Mouse (Mus musculus): ENCODE measurements around the gene Wrap53. TPM values are rescaled to one million over a fixed set of nuclear protein-coding genes. Genes with fewer than 3 reads are reported as not detected.
A peak's percentile ranks its signal among the peaks of the same experiment; 100 is the strongest.
"Not testable (repeated sequence)": the region's sequence is repeated elsewhere in the genome, so short reads cannot be mapped to it uniquely, and the experiment has no call there.

The Wrap53 gene
- polyA plus RNA-seq (2015; fragmentation: Nextera tagmentation; extraction: Ambion mirVana): 27.3 and 28.6 TPM in 2 replicates

GRCm38 (mm10) chr11:69580091-69580514 lies at the start of gene Wrap53, which contains the start of gene Trp53:
Wrap53 (minus strand) TSS chr11:69580255.
Trp53 (plus strand) TSS chr11:69580359.
- Histone ChIP-seq H3K27me3 (replicated peaks; ENCODE audit: control insufficient read depth, insufficient read depth, low read length) (no peaks in the 10 kb centered on the region), H3K27ac (ENCODE audit: low read length) (peak within 1 kb of the TSS; percentile 94), H3K9ac (replicated peaks; ENCODE audit: low read depth, low read length) (peak within 1 kb of the TSS; percentile 81), H3K9me3 (ENCODE audit: control insufficient read depth, low read length) (no peaks in the 10 kb centered on the region), H3K4me1 (replicated peaks; ENCODE audit: control insufficient read depth, insufficient read depth, low read length) (peaks cover 36% of the 10 kb centered on the region), H3K36me3 (ENCODE audit: control insufficient read depth, insufficient read depth) (no peaks in the 10 kb centered on the region), H3K4me2 (ENCODE audit: low read length) (peak within 1 kb of the TSS; percentile 88), H3K4me3 (replicated peaks; ENCODE audit: low read length) (peak within 1 kb of the TSS; percentile 81)
- peak; percentile 65 for ATAC-seq
- WGBS: 0% methylated on average over 13 of the region's 13 CpGs

GRCm38 (mm10) chr11:69629802-69630201 lies 49.7 kb upstream of the Wrap53 start:
- H3K4me2 ChIP-seq (ENCODE audit: low read length): no peak overlapping the region
- H3K9ac ChIP-seq (replicated peaks; ENCODE audit: low read depth, low read length): no peak overlapping the region
- H3K36me3 ChIP-seq (ENCODE audit: control insufficient read depth, insufficient read depth): no peaks in the 10 kb centered on the region
- H3K4me1 ChIP-seq (replicated peaks; ENCODE audit: control insufficient read depth, insufficient read depth, low read length): peaks cover 13% of the 10 kb centered on the region
- H3K4me3 ChIP-seq (replicated peaks; ENCODE audit: low read length): no peak overlapping the region
- H3K9me3 ChIP-seq (ENCODE audit: control insufficient read depth, low read length): no peaks in the 10 kb centered on the region
- no peaks in the 10 kb centered on the region for H3K27me3 ChIP-seq (replicated peaks; ENCODE audit: control insufficient read depth, insufficient read depth, low read length)
- H3K27ac ChIP-seq (ENCODE audit: low read length): no peak overlapping the region
- no peak for ATAC-seq
- 62% methylated on average over 1 of the region's 1 CpGs for WGBS

- WGBS: 38% methylated on average over 6 of the region's 6 CpGs
- no peaks in the 10 kb centered on the region for H3K36me3 ChIP-seq (ENCODE audit: control insufficient read depth, insufficient read depth)
- H3K9ac ChIP-seq (replicated peaks; ENCODE audit: low read depth, low read length): no peak overlapping the region
- ATAC-seq: no peak
- H3K27me3 ChIP-seq (replicated peaks; ENCODE audit: control insufficient read depth, insufficient read depth, low read length): no peaks in the 10 kb centered on the region
- 0 out of 2 replicates have a peak, but pooled peaks cover under 1% of the 10 kb centered on the region for H3K4me1 ChIP-seq (replicated peaks; ENCODE audit: control insufficient read depth, insufficient read depth, low read length)
- no peak overlapping the region for H3K27ac ChIP-seq (ENCODE audit: low read length)
- no peak overlapping the region for H3K4me2 ChIP-seq (ENCODE audit: low read length)
- H3K4me3 ChIP-seq (replicated peaks; ENCODE audit: low read length): no peak overlapping the region
- H3K9me3 ChIP-seq (ENCODE audit: control insufficient read depth, low read length): no peaks in the 10 kb centered on the region
Observed at GRCm38 (mm10) chr11:69628286-69628685, 48.2 kb upstream of the Wrap53 start.

GRCm38 (mm10) chr11:69624339-69624738 lies 44.3 kb upstream of the Wrap53 start:
- H3K4me3 ChIP-seq (replicated peaks; ENCODE audit: low read length); H3K4me2 ChIP-seq (ENCODE audit: low read length); H3K9ac ChIP-seq (replicated peaks; ENCODE audit: low read depth, low read length); H3K27ac ChIP-seq (ENCODE audit: low read length); ATAC-seq; H3K9me3 ChIP-seq (ENCODE audit: control insufficient read depth, low read length); H3K27me3 ChIP-seq (replicated peaks; ENCODE audit: control insufficient read depth, insufficient read depth, low read length); H3K36me3 ChIP-seq (ENCODE audit: control insufficient read depth, insufficient read depth): not testable (repeated sequence)
- peaks cover 16% of the 10 kb centered on the region for H3K4me1 ChIP-seq (replicated peaks; ENCODE audit: control insufficient read depth, insufficient read depth, low read length)
- WGBS: 90% methylated on average over 2 of the region's 2 CpGs

GRCm38 (mm10) chr11:69623006-69623405 lies 43.0 kb upstream of the Wrap53 start:
- H3K27ac ChIP-seq (ENCODE audit: low read length): no peak overlapping the region
- WGBS: 63% methylated on average over 4 of the region's 4 CpGs
- H3K36me3 ChIP-seq (ENCODE audit: control insufficient read depth, insufficient read depth): no peaks in the 10 kb centered on the region
- peak overlapping the region; percentile 86; the same call in 1 of the 2 replicates for H3K9ac ChIP-seq (replicated peaks; ENCODE audit: low read depth, low read length)
- peak overlapping the region; percentile 73 for H3K4me2 ChIP-seq (ENCODE audit: low read length)
- no peaks in the 10 kb centered on the region for H3K9me3 ChIP-seq (ENCODE audit: control insufficient read depth, low read length)
- peaks cover 16% of the 10 kb centered on the region for H3K4me1 ChIP-seq (replicated peaks; ENCODE audit: control insufficient read depth, insufficient read depth, low read length)
- no peaks in the 10 kb centered on the region for H3K27me3 ChIP-seq (replicated peaks; ENCODE audit: control insufficient read depth, insufficient read depth, low read length)
- no peak for ATAC-seq
- H3K4me3 ChIP-seq (replicated peaks; ENCODE audit: low read length): no peak overlapping the region

GRCm38 (mm10) chr11:69622406-69622805 lies 42.4 kb upstream of the Wrap53 start:
- no peaks in the 10 kb centered on the region for H3K36me3 ChIP-seq (ENCODE audit: control insufficient read depth, insufficient read depth)
- 0 out of 2 replicates have a peak, but pooled peaks have one; percentile 18 for ATAC-seq
- H3K9me3 ChIP-seq (ENCODE audit: control insufficient read depth, low read length): no peaks in the 10 kb centered on the region
- H3K4me2 ChIP-seq (ENCODE audit: low read length): peak overlapping the region; percentile 73
- WGBS: 42% methylated on average over 6 of the region's 6 CpGs
- peak overlapping the region; percentile 86 for H3K9ac ChIP-seq (replicated peaks; ENCODE audit: low read depth, low read length)
- peaks cover 16% of the 10 kb centered on the region for H3K4me1 ChIP-seq (replicated peaks; ENCODE audit: control insufficient read depth, insufficient read depth, low read length)
- H3K4me3 ChIP-seq (replicated peaks; ENCODE audit: low read length): peak overlapping the region; percentile 67
- no peaks in the 10 kb centered on the region for H3K27me3 ChIP-seq (replicated peaks; ENCODE audit: control insufficient read depth, insufficient read depth, low read length)
- peak overlapping the region; percentile 78 for H3K27ac ChIP-seq (ENCODE audit: low read length)

- Histone ChIP-seq H3K4me2 (ENCODE audit: low read length) (peak within 1 kb of the TSS; percentile 73), H3K9ac (replicated peaks; ENCODE audit: low read depth, low read length) (peak within 1 kb of the TSS; percentile 86), H3K27me3 (replicated peaks; ENCODE audit: control insufficient read depth, insufficient read depth, low read length) (no peaks in the 10 kb centered on the region), H3K27ac (ENCODE audit: low read length) (peak within 1 kb of the TSS; percentile 78), H3K36me3 (ENCODE audit: control insufficient read depth, insufficient read depth) (no peaks in the 10 kb centered on the region), H3K4me1 (replicated peaks; ENCODE audit: control insufficient read depth, insufficient read depth, low read length) (peaks cover 16% of the 10 kb centered on the region), H3K4me3 (replicated peaks; ENCODE audit: low read length) (peak within 1 kb of the TSS; percentile 67), H3K9me3 (ENCODE audit: control insufficient read depth, low read length) (no peaks in the 10 kb centered on the region)
- WGBS: 1% methylated on average over 20 of the region's 20 CpGs
- peak; percentile 86 for ATAC-seq
Observed at GRCm38 (mm10) chr11:69621571-69622268, 41.7 kb upstream of the Wrap53 start, which contains the start of gene Sat2. Sat2 (plus strand) TSS chr11:69622024.

GRCm38 (mm10) chr11:69620394-69621081 lies 40.5 kb upstream of the Wrap53 start:
- Histone ChIP-seq H3K4me1 (replicated peaks; ENCODE audit: control insufficient read depth, insufficient read depth, low read length) (peaks cover 16% of the 10 kb centered on the region), H3K4me2 (ENCODE audit: low read length) (no peak overlapping the region), H3K27ac (ENCODE audit: low read length) (no peak overlapping the region), H3K9ac (replicated peaks; ENCODE audit: low read depth, low read length) (no peak overlapping the region), H3K9me3 (ENCODE audit: control insufficient read depth, low read length) (no peaks in the 10 kb centered on the region), H3K36me3 (ENCODE audit: control insufficient read depth, insufficient read depth) (no peaks in the 10 kb centered on the region), H3K4me3 (replicated peaks; ENCODE audit: low read length) (no peak overlapping the region), H3K27me3 (replicated peaks; ENCODE audit: control insufficient read depth, insufficient read depth, low read length) (no peaks in the 10 kb centered on the region)
- ATAC-seq: no peak
- 85% methylated on average over 7 of the region's 7 CpGs for WGBS

GRCm38 (mm10) chr11:69617805-69618204 lies 37.8 kb upstream of the Wrap53 start, which contains the start of gene Shbg:
Shbg (minus strand) TSS chr11:69617905.
- Histone ChIP-seq H3K4me2 (ENCODE audit: low read length) (no peak within 1 kb of the TSS), H3K4me1 (replicated peaks; ENCODE audit: control insufficient read depth, insufficient read depth, low read length) (peaks cover 15% of the 10 kb centered on the region), H3K27me3 (replicated peaks; ENCODE audit: control insufficient read depth, insufficient read depth, low read length) (no peaks in the 10 kb centered on the region), H3K27ac (ENCODE audit: low read length) (no peak within 1 kb of the TSS), H3K9me3 (ENCODE audit: control insufficient read depth, low read length) (no peaks in the 10 kb centered on the region), H3K9ac (replicated peaks; ENCODE audit: low read depth, low read length) (no peak within 1 kb of the TSS), H3K4me3 (replicated peaks; ENCODE audit: low read length) (no peak within 1 kb of the TSS), H3K36me3 (ENCODE audit: control insufficient read depth, insufficient read depth) (no peaks in the 10 kb centered on the region)
- no peak for ATAC-seq
- WGBS: 71% methylated on average over 5 of the region's 5 CpGs

Data from forebrain, embryonic 16.5 days (tissue).